Comparison of ENCODE assay signal across 8 mouse cellular contexts in genomic region chr13:107461048-107461912, GRCm38 (mm10).
DNase-seq lines count a peak whose midpoint lies in the region; ATAC-seq lines count a peak whose summit lies in the region.

No protein-coding gene starts in this region.

- ATAC-seq in common myeloid progenitor, adult 5-6 weeks (replicated peaks; ENCODE audit: low read depth, poor library complexity, severe bottlenecking), result peak; percentile 98
- peak; percentile 93 for ATAC-seq in intestine, embryonic 15.5 days
- peak; percentile 95 for ATAC-seq in megakaryocyte progenitor cell, adult 5-6 weeks (replicated peaks; ENCODE audit: poor library complexity)
- ATAC-seq in erythroid progenitor cell, adult 5-6 weeks (replicated peaks; ENCODE audit: low FRiP score, poor library complexity, severe bottlenecking), result no peak

- WGBS in intestine, embryonic 15.5 days, result 16% methylated on average over 16 of the region's 16 CpGs

- no peaks in the 10 kb centered on the region for H3K27me3 ChIP-seq in intestine, embryonic 15.5 days (replicated peaks)

- peak; percentile 39 to 45 for DNase-seq in adrenal gland, adult 18-20 months (ENCODE audit: low spot score in 2 of 2)
- DNase-seq in gastrocnemius, postnatal 25 days, result peak; percentile 15
- peak; percentile 10 to 85 for DNase-seq in left cerebral cortex, adult 9 months (ENCODE audit: low spot score in 2 of 2)
- DNase-seq in right cerebral cortex, postnatal 4 days, result peak; percentile 58

- no peaks in the 10 kb centered on the region for H3K9me3 ChIP-seq in intestine, embryonic 15.5 days

- no peaks in the 10 kb centered on the region for H3K36me3 ChIP-seq in intestine, embryonic 15.5 days

- H3K9ac ChIP-seq in intestine, embryonic 15.5 days, result no peak overlapping the region

- H3K4me3 ChIP-seq in intestine, embryonic 15.5 days (replicated peaks), result no peak overlapping the region

- H3K4me1 ChIP-seq in intestine, embryonic 15.5 days (replicated peaks), result no peaks in the 10 kb centered on the region

- no peak overlapping the region for H3K27ac ChIP-seq in intestine, embryonic 15.5 days

- H3K4me2 ChIP-seq in intestine, embryonic 15.5 days (replicated peaks), result peak overlapping the region; percentile 36
